Mouse (Mus musculus) spleen, adult 2 months (tissue): ENCODE measurements around the gene Dip2c.

Experiments
- CTCF ChIP-seq: fragments of 200-500 bp; IDR thresholded peaks from 2 replicates; pipeline ENCODE4 v1.5.1; 2011; ENCODE audit warnings: mild to moderate bottlenecking, inconsistent platforms; ENCODE audit not compliant: insufficient read depth, insufficient read length, insufficient replicate concordance; ENCODE audit errors: extremely low read depth
- POLR2A ChIP-seq: fragments of 200-500 bp; IDR thresholded peaks from 2 replicates; pipeline ENCODE4 v1.6.1; 2011; ENCODE audit warnings: low read depth, low read length, inconsistent platforms

GRCm38 (mm10) chr13:9568852-9569251 lies 292.5 kb downstream of the Dip2c start:
- TF ChIP-seq POLR2A (no peak), CTCF (no peak)
